Mouse (Mus musculus): ENCODE measurements at regions not wholly inside any gene's neighbourhood (a gene's known extent, or its start where the extent isn't known, plus 50 kb on each side); places are given as distances from the start of the nearest gene placed in this dataset.

DNA sequence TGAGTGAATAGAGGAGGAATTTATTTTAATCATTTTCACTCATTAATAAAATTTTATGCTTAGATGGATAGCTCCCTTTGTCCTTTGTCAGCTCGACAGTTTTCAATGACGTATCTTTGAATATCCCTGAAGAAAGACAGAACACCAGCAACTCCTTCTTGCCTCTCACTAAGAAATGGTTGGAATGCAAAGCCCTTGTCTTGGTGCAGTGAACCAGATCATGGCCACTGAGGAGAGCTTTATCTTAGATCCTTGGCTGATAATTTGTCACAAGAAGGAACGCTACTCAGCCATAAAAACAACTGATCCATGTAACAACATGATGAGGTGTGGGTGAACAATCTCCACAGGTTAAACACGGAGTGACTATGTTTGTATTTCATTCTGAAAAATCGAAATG lies 73.5 kb upstream of the Plppr5 start:
- TF ChIP-seq CTCF (IDR thresholded peaks at IDR 0.05) (no peak), EP300 (IDR thresholded peaks at IDR 0.05) (no peak)
